Mouse (Mus musculus) adrenal gland, postnatal 10 days (tissue): ENCODE measurements around the gene Ptpn23. TPM values are rescaled to one million over a fixed set of nuclear protein-coding genes. Genes with fewer than 3 reads are reported as not detected.

Experiments
- total RNA-seq, 2 experiments: library from RNA; stranded (reverse); gene quantifications; 2 replicates each; pipeline ENCODE4 v1.2.3; 2021

The Ptpn23 gene
- total RNA-seq, 2 experiments from 2014 or later, result 33.4 to 38.8 TPM

Other genes starting within 250 kb of the Ptpn23 start
- 10 to 100 TPM; 13.6 to 18.6 TPM for gene Cspg5, start 164.4 kb downstream of the Ptpn23 start, total RNA-seq
- 1 to 10 TPM; 6.2 to 9.2 TPM for gene Elp6, start 103.0 kb downstream of the Ptpn23 start, total RNA-seq
- 10 to 100 TPM; 76.4 to 83.9 TPM for gene Scap, start 74.9 kb downstream of the Ptpn23 start, total RNA-seq
- 10 to 100 TPM; 25.5 to 35.5 TPM for gene Ngp, start 11.5 kb upstream of the Ptpn23 start, total RNA-seq
- 10 to 100 TPM; 12.3 to 13.8 TPM for gene Klhl18, start 68.5 kb upstream of the Ptpn23 start, total RNA-seq
- gene Kif9, start 68.7 kb upstream of the Ptpn23 start, total RNA-seq, result under 1 TPM; 0.45 to 0.79 TPM
- gene Setd2, start 124.4 kb upstream of the Ptpn23 start, total RNA-seq, result 10 to 100 TPM; 66.7 to 85.4 TPM
- gene Nradd, start 216.2 kb upstream of the Ptpn23 start, total RNA-seq, result 1 to 10 TPM; 7.7 to 9.8 TPM
- 10 to 100 TPM in 1 of 2 experiments, 1 to 10 TPM in 1; 8.2 to 12.0 TPM for gene Nbeal2, start 245.9 kb upstream of the Ptpn23 start, total RNA-seq
- 10 to 100 TPM; 64.3 to 66.0 TPM for gene Ccdc12, start 248.3 kb upstream of the Ptpn23 start, total RNA-seq